Mouse (Mus musculus): ENCODE data around the gene Olfr1377.

GRCm38 (mm10) chr11:51011821-51012220 is 30.1 kb downstream of the Olfr1377 start:
- TF ChIP-seq CTCF (IDR thresholded peaks at IDR 0.05) (no peak), EP300 (IDR thresholded peaks at IDR 0.05) (no peak)

Data from lung, postnatal 0 days (tissue).